Mouse (Mus musculus): Measurements from ENCODE around the gene Slc35c1. TPM values are rescaled to one million over a fixed set of nuclear protein-coding genes. Genes with fewer than 3 reads are reported as not detected.

Slc35c1 gene
- total RNA-seq, 2 experiments from 2014 or later: 5.5 to 5.6 TPM

GRCm38 (mm10) chr2:92421723-92422387, 38.5 kb downstream of the Slc35c1 start:
- DNase-seq: no peak
- intact Hi-C loops (cut with DNase I): no loop called here

- intact Hi-C loops (cut with DNase I): no loop called here
- no peak for DNase-seq
Observed at GRCm38 (mm10) chr2:92411705-92412104, 48.6 kb downstream of the Slc35c1 start.

- intact Hi-C loops (cut with DNase I): no loop called here
- DNase-seq: no peak
Observed at GRCm38 (mm10) chr2:92408309-92409045, 51.9 kb downstream of the Slc35c1 start.

GRCm38 (mm10) chr2:92405687-92406086, 54.7 kb downstream of the Slc35c1 start:
- intact Hi-C loops (cut with DNase I): no loop called here

GRCm38 (mm10) chr2:92404737-92405136, 55.6 kb downstream of the Slc35c1 start:
- DNase-seq: no peak
- intact Hi-C loops (cut with DNase I): no loop called here

More at GRCm38 (mm10) chr2:92405687-92406086, 54.7 kb downstream of the Slc35c1 start:
- DNase-seq: no peak

- DNase-seq: no peak
- intact Hi-C loops (cut with DNase I): no loop called here
Observed at GRCm38 (mm10) chr2:92403776-92404319, 56.5 kb downstream of the Slc35c1 start.

Other genes starting within 250 kb of the Slc35c1 start
- gene Pex16, start 85.9 kb downstream of the Slc35c1 start, total RNA-seq (2021): 10 to 100 TPM; 23.6 to 25.1 TPM
- gene Large2, start 85.7 kb downstream of the Slc35c1 start, total RNA-seq (2021): under 1 TPM; 0.32 to 0.36 TPM
- gene 1700029I15Rik, start 78.0 kb downstream of the Slc35c1 start, total RNA-seq (2021): 1 to 10 TPM; 1.4 to 1.9 TPM
- gene Mapk8ip1, start 59.3 kb downstream of the Slc35c1 start, total RNA-seq (2021): 1 to 10 TPM; 7.4 to 8.6 TPM
- 10 to 100 TPM; 20.9 to 26.6 TPM for gene Cry2, start 26.5 kb downstream of the Slc35c1 start, total RNA-seq (2021)
- 1 to 10 TPM; 5.6 to 6.3 TPM for gene Chst1, start 139.2 kb upstream of the Slc35c1 start, total RNA-seq (2021)

Data from heart, postnatal 14 days (tissue).